Mouse (Mus musculus) limb, embryonic 11.5 days (tissue): ENCODE data around the gene Zrsr2. TPM values are rescaled to one million over a fixed set of nuclear protein-coding genes. Genes with fewer than 3 reads are reported as not detected.

Experiments
- ATAC-seq: fragments of 200-750 bp; cut with Nextera tagmentation; 2 replicates; pipeline ENCODE4 v1.8.0; 2017; ENCODE audit warnings: low read depth; ENCODE audit not compliant: insufficient number of reproducible peaks, low FRiP score, low TSS enrichment
- DNase-seq: peaks from one replicate; pipeline ENCODE4 v3.0.0-alpha.2; 2015; ENCODE audit warnings: low spot score
- H3K27ac ChIP-seq: fragments of 300-500 bp; sonication (generic); replicated peaks from 2 replicates; pipeline ENCODE4 v1.5.1; 2014; ENCODE audit warnings: low read depth, mild to moderate bottlenecking, low read length
- H3K27me3 ChIP-seq: fragments of 300-500 bp; sonication (generic); 2 replicates; pipeline ENCODE4 v1.6.1; 2014; ENCODE audit warnings: mild to moderate bottlenecking, low read length, mixed read lengths; ENCODE audit not compliant: control insufficient read depth, insufficient read depth
- H3K36me3 ChIP-seq: fragments of 300-500 bp; sonication (generic); 2 replicates; pipeline ENCODE4 v1.6.1; 2014; ENCODE audit warnings: mild to moderate bottlenecking, low read length, moderate library complexity, mixed read lengths; ENCODE audit not compliant: control insufficient read depth, insufficient read depth
- H3K4me1 ChIP-seq: fragments of 300-500 bp; sonication (generic); 2 replicates; pipeline ENCODE4 v1.6.1; 2014; ENCODE audit warnings: low read length, mixed read lengths; ENCODE audit not compliant: control insufficient read depth, insufficient read depth
- H3K4me2 ChIP-seq: fragments of 300-500 bp; sonication (generic); 2 replicates; pipeline ENCODE4 v1.6.1; 2014; ENCODE audit warnings: low read depth, mild to moderate bottlenecking, moderate library complexity; ENCODE audit not compliant: severe bottlenecking
- H3K4me3 ChIP-seq: fragments of 300-500 bp; sonication (generic); 2 replicates; pipeline ENCODE4 v1.5.1; 2014; ENCODE audit warnings: low read depth, low read length
- H3K9ac ChIP-seq: fragments of 300-500 bp; sonication (generic); 2 replicates; pipeline ENCODE4 v1.6.1; 2014; ENCODE audit warnings: mild to moderate bottlenecking, low read length
- H3K9me3 ChIP-seq: fragments of 300-500 bp; sonication (generic); 2 replicates; pipeline ENCODE4 v1.6.1; 2016; ENCODE audit warnings: low read length; ENCODE audit not compliant: control insufficient read depth
- WGBS: fragments of 180-500 bp; shearing (Covaris S2); extraction: QIAGEN DNeasy Blood & Tissue Kit; methylation state at CpG from one replicate; pipeline ENCODE4 v1.1.7; 2014; 5-methylcytosine and 5-hydroxymethylcytosine counted together
- polyA plus RNA-seq: library from polyadenylated mRNA; unstranded; fragments of >200 nt; fragmentation: Nextera tagmentation; extraction: Ambion mirVana; gene quantifications from 2 replicates; pipeline ENCODE4 v1.2.1, GENCODE M21; 2014

Gene Zrsr2
- polyA plus RNA-seq = 75.5 and 76.6 TPM in 2 replicates

GRCm38 (mm10) chrX:163958467-163958875, at the start of gene Zrsr2:
TSS of gene Zrsr2 (minus strand) at chrX:163958661.
- DNase-seq (peak; percentile 84), ATAC-seq (peak; percentile 95)
- no peaks in the 10 kb centered on the region for H3K9me3 ChIP-seq
- H3K27ac ChIP-seq = peak within 1 kb of the TSS; percentile 87
- H3K4me3 ChIP-seq = peak within 1 kb of the TSS; percentile 62
- peak within 1 kb of the TSS; percentile 78 for H3K9ac ChIP-seq
- 14% methylated on average over 28 of the region's 29 CpGs for WGBS
- no peaks in the 10 kb centered on the region; the same call in 1 of the 2 replicates for H3K27me3 ChIP-seq
- H3K4me2 ChIP-seq = peak within 1 kb of the TSS; percentile 56
- no peaks in the 10 kb centered on the region; the same call in 1 of the 2 replicates for H3K36me3 ChIP-seq
- H3K4me1 ChIP-seq = no peaks in the 10 kb centered on the region

GRCm38 (mm10) chrX:164004809-164005208, 46.3 kb upstream of the Zrsr2 start:
- no peak overlapping the region for H3K27ac ChIP-seq
- no peak for ATAC-seq
- no peak overlapping the region for H3K4me2 ChIP-seq
- no peak overlapping the region for H3K9ac ChIP-seq
- DNase-seq = no peak
- no peaks in the 10 kb centered on the region for H3K27me3 ChIP-seq
- WGBS = 38% methylated on average over 2 of the region's 2 CpGs
- H3K9me3 ChIP-seq = no peaks in the 10 kb centered on the region
- no peaks in the 10 kb centered on the region for H3K36me3 ChIP-seq
- no peak overlapping the region for H3K4me3 ChIP-seq
- no peaks in the 10 kb centered on the region for H3K4me1 ChIP-seq

DNA sequence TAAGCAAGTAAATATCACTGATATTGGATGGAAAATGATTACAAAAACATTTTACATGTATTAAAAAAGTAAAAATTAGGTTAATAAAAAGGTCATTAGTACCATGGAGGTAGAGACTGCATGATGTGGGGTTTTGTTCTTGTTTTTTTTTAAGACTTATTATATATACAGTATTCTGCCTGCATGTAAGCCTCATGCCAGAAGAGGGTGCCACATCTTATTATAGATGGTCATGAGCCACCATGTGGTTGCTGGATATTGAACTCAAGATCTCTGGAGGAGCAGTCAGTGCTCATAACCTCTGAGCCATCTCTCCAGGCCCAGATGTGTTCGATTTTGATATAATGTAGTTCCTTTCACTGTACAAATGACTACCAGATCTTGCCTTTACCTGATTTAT, 41.4 kb upstream of the Zrsr2 start:
- Histone ChIP-seq H3K4me3 (no peak overlapping the region), H3K27me3 (no peaks in the 10 kb centered on the region), H3K9ac (no peak overlapping the region), H3K36me3 (no peaks in the 10 kb centered on the region), H3K4me2 (no peak overlapping the region), H3K9me3 (no peaks in the 10 kb centered on the region), H3K4me1 (no peaks in the 10 kb centered on the region), H3K27ac (no peak overlapping the region)
- DNase-seq (no peak), ATAC-seq (no peak)
- WGBS = 78% methylated on average over 1 of the region's 1 CpGs

DNA sequence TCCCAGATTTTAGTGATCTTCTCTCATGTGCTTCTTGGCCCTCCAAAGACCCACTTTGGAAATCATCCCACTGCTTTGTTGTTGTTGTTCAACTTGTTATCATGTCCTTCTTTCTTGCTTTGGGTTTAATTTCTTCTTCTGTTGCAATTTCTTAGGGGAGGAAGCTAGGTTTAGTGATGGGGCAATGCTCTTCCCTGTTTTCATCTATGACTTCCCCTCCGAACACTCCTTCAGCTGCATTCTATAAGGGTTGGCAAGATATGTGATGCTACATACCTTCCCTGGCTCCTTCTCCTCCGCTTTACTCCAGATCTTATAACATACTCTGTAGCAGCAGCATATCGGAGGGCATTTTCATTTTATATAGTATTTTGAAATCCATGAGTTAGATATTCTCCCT, 38.3 kb upstream of the Zrsr2 start:
- no peak overlapping the region for H3K27ac ChIP-seq
- ATAC-seq = no peak
- 86% methylated on average over 3 of the region's 3 CpGs for WGBS
- no peak overlapping the region for H3K9ac ChIP-seq
- no peaks in the 10 kb centered on the region for H3K4me1 ChIP-seq
- no peaks in the 10 kb centered on the region for H3K27me3 ChIP-seq
- H3K9me3 ChIP-seq = no peaks in the 10 kb centered on the region
- H3K4me2 ChIP-seq = no peak overlapping the region
- no peaks in the 10 kb centered on the region for H3K36me3 ChIP-seq
- peak; percentile 1 for DNase-seq
- H3K4me3 ChIP-seq = no peak overlapping the region

DNA sequence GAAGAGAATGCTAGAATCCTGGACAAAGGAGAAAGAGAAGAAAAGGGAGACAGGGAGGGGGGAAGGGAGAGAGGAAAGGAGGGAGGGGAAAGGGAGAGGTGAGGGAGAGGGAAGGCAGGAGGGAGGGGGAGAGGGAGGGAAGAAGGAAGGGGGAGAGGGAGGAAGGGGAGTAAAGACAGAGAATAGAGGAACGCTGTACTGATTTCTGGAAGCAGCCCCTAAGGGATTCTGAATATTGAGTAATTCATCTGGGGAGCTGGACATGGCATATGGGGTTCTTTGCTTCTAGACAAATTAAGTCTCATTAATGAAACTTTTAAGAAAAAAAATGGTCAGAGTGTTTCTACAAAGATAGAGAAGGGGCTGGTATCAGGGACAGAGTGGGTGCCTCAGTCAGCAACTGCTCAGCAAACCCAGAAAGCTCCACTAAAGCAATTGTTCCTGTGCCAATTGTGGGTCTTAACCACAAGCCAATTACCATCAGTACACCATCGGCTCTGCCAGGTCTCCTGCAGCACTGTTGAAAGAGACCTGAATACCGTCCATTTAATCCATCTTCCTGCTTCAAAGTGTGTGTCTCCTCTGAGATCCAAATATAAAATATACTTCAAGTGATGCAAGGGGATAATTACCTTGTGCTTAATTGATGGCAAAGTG, 29.4 kb upstream of the Zrsr2 start:
- H3K9me3 ChIP-seq = no peaks in the 10 kb centered on the region
- H3K27me3 ChIP-seq = peaks cover 4% of the 10 kb centered on the region; the same call in 1 of the 2 replicates
- H3K4me1 ChIP-seq = no peaks in the 10 kb centered on the region
- no peak for ATAC-seq
- no peaks in the 10 kb centered on the region for H3K36me3 ChIP-seq
- no peak overlapping the region for H3K27ac ChIP-seq
- H3K4me3 ChIP-seq = no peak overlapping the region
- 63% methylated on average over 3 of the region's 3 CpGs for WGBS
- no peak overlapping the region for H3K9ac ChIP-seq
- H3K4me2 ChIP-seq = no peak overlapping the region
- DNase-seq = no peak

GRCm38 (mm10) chrX:163982129-163982528, 23.7 kb upstream of the Zrsr2 start:
- WGBS = 64% methylated on average over 6 of the region's 6 CpGs
- no peak overlapping the region for H3K4me3 ChIP-seq
- no peak overlapping the region for H3K27ac ChIP-seq
- no peaks in the 10 kb centered on the region for H3K4me1 ChIP-seq
- H3K9ac ChIP-seq = no peak overlapping the region
- peaks cover 5% of the 10 kb centered on the region; the same call in 1 of the 2 replicates for H3K27me3 ChIP-seq
- no peaks in the 10 kb centered on the region for H3K36me3 ChIP-seq
- H3K9me3 ChIP-seq = no peaks in the 10 kb centered on the region
- no peak overlapping the region for H3K4me2 ChIP-seq
- no peak for DNase-seq
- peak; percentile 31; the same call in 1 of the 2 replicates for ATAC-seq

GRCm38 (mm10) chrX:163981500-163981899, 23.0 kb upstream of the Zrsr2 start:
- no peak overlapping the region for H3K27ac ChIP-seq
- no peak overlapping the region for H3K9ac ChIP-seq
- 0 out of 2 replicates have a peak, but pooled peaks cover 3% of the 10 kb centered on the region for H3K27me3 ChIP-seq
- H3K4me2 ChIP-seq = no peak overlapping the region
- no peak for ATAC-seq
- H3K36me3 ChIP-seq = no peaks in the 10 kb centered on the region
- H3K9me3 ChIP-seq = no peaks in the 10 kb centered on the region
- no peak for DNase-seq
- 50% methylated on average over 4 of the region's 4 CpGs for WGBS
- no peak overlapping the region for H3K4me3 ChIP-seq
- no peaks in the 10 kb centered on the region for H3K4me1 ChIP-seq

GRCm38 (mm10) chrX:163981092-163981491, 22.6 kb upstream of the Zrsr2 start:
- H3K9ac ChIP-seq = no peak overlapping the region
- ATAC-seq (no peak), DNase-seq (no peak)
- no peak overlapping the region for H3K4me2 ChIP-seq
- no peaks in the 10 kb centered on the region for H3K36me3 ChIP-seq
- no peaks in the 10 kb centered on the region for H3K9me3 ChIP-seq
- 0 out of 2 replicates have a peak, but pooled peaks cover 3% of the 10 kb centered on the region for H3K27me3 ChIP-seq
- 92% methylated on average over 1 of the region's 1 CpGs for WGBS
- no peak overlapping the region for H3K27ac ChIP-seq
- H3K4me3 ChIP-seq = no peak overlapping the region
- no peaks in the 10 kb centered on the region for H3K4me1 ChIP-seq
